Mouse (Mus musculus): ENCODE measurements around the gene Zfp963. TPM values are rescaled to one million over a fixed set of nuclear protein-coding genes. Genes with fewer than 3 reads are reported as not detected.
"Not testable (repeated sequence)": the region's sequence is repeated elsewhere in the genome, so short reads cannot be mapped to it uniquely, and the experiment has no call there.

Gene Zfp963
- polyA plus RNA-seq, 1 experiment = 0.47 TPM

DNA sequence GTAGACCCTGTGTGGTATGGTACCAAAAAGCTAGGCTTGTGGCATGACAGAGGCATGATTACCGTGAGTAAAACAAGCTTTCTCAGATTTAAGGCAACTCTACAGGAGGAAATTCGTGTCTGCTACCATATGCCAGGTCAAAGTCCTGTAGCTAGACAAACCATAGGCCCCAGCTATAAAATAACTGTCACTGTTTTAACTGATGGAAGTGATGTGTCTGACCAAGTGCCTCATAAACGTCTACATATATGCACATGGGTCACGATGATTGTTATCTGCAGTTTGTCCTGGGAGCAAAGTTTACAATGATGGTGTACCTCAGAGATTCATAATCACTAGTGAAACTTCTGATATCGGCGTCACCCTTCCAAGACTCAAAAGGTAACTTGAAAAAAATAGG is 9.0 kb downstream of the Zfp963 start:
- TF ChIP-seq POLR2A (IDR thresholded peaks at IDR 0.05; ENCODE audit: control insufficient read depth, low read depth, low read length) (no peak), CTCF (IDR thresholded peaks at IDR 0.05; ENCODE audit: control insufficient read depth, insufficient read depth, insufficient replicate concordance, low read depth, low read length) (no peak)
- Histone ChIP-seq H3K27me3 (ENCODE audit: control insufficient read depth, insufficient read depth, low read length) (no peaks in the 10 kb centered on the region), H3K27ac (ENCODE audit: control insufficient read depth, insufficient read depth, low read depth, low read length) (no peak overlapping the region), H3K36me3 (ENCODE audit: control insufficient read depth, insufficient read depth, low read length) (no peaks in the 10 kb centered on the region), H3K4me3 (ENCODE audit: control insufficient read depth, low read depth, low read length) (no peak overlapping the region), H3K4me1 (ENCODE audit: control insufficient read depth, insufficient read depth, low read length) (no peaks in the 10 kb centered on the region)

DNA sequence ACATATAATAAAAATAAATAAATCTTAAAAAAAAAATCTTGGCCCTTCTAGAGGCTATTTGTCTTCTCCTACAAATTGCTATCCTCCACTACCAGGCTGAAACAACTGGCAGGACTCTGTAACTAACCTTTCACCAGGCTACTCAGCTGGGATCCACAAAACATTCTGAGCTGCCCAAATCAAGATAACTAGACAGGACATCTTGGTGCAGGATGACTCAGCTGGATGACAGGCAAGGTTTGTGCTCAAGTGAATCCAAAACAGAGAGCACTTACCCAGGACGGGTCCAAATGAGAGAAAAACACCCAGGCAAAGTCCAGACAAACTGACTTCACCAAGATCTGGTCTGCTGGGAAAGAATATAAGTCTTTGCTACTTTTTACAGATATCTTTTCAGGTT is 14.3 kb downstream of the Zfp963 start:
- no peaks in the 10 kb centered on the region for H3K27me3 ChIP-seq (ENCODE audit: control insufficient read depth, insufficient read depth, low read length)
- no peaks in the 10 kb centered on the region for H3K4me1 ChIP-seq (ENCODE audit: control insufficient read depth, insufficient read depth, low read length)
- H3K4me3 ChIP-seq (ENCODE audit: control insufficient read depth, low read depth, low read length) = no peak overlapping the region
- TF ChIP-seq POLR2A (IDR thresholded peaks at IDR 0.05; ENCODE audit: control insufficient read depth, low read depth, low read length) (no peak), CTCF (IDR thresholded peaks at IDR 0.05; ENCODE audit: control insufficient read depth, insufficient read depth, insufficient replicate concordance, low read depth, low read length) (no peak)
- H3K36me3 ChIP-seq (ENCODE audit: control insufficient read depth, insufficient read depth, low read length) = no peaks in the 10 kb centered on the region
- no peak overlapping the region for H3K27ac ChIP-seq (ENCODE audit: control insufficient read depth, insufficient read depth, low read depth, low read length)

DNA sequence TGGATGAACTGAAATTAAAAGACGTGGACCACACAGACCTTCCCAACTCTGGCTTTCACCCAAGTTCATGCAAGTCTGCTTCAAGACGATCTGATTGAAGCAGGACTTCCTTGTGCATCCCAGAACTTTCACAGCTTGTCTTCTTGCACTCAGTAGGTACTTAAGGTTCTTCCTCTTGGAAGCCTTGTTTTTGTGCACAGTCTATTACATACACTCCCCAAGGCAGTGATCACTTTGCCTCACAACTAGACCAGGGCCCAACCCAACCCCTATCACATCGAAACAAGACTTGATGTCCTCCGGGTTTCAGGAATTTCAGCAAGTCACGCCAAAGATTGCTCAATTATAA is 32.6 kb downstream of the Zfp963 start:
- TF ChIP-seq CTCF (IDR thresholded peaks at IDR 0.05; ENCODE audit: control insufficient read depth, insufficient read depth, insufficient replicate concordance, low read depth, low read length) (no peak), POLR2A (IDR thresholded peaks at IDR 0.05; ENCODE audit: control insufficient read depth, low read depth, low read length) (no peak)
- Histone ChIP-seq H3K36me3 (ENCODE audit: control insufficient read depth, insufficient read depth, low read length) (no peaks in the 10 kb centered on the region; the same call in 1 of the 2 replicates), H3K27ac (ENCODE audit: control insufficient read depth, insufficient read depth, low read depth, low read length) (0 out of 2 replicates have a peak overlapping the region, but pooled peaks have one; percentile 4), H3K4me1 (ENCODE audit: control insufficient read depth, insufficient read depth, low read length) (no peaks in the 10 kb centered on the region; the same call in 1 of the 2 replicates), H3K4me3 (ENCODE audit: control insufficient read depth, low read depth, low read length) (peak overlapping the region; percentile 41), H3K27me3 (ENCODE audit: control insufficient read depth, insufficient read depth, low read length) (no peaks in the 10 kb centered on the region)

DNA sequence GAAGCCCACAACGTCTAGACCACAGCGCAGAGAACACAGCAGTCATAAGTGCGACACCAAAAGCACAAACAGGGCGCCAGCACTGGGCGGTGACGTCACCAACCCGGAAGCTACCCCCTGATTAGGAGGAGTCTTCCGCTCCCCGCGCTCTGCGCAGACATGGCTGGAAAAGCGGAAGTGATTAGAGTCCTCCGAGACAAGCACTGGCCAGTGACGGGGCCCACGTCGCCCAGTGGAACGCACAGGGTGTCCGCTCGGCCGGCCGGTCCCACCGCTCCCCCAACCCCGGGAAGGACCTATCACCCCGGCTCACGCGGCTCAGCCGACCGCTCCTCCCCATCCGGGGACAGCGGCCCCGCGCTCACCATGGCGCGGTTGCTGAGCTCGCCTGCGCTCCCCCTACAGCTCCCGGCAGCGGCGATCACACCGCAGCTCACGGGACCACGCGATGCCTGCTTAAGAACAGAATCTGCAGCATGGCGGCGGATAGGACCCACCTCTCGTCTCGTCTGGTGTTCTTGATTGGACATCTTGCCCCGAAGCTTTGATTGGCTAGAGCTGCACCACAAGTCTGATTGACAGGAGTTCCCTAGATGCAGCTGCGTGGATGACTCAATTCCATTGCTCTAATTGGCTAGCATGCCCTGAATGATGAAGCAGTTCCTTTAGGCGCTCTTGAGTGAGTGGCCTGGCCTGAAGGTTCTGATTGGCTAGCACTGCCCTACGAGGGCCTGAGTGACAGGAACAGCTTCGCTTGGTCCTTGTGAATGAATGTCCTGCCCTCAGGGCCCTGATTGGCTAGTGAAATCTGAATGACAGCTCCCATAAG is 33.2 kb downstream of the Zfp963 start:
- peak overlapping the region; percentile 91 for H3K27ac ChIP-seq (ENCODE audit: control insufficient read depth, insufficient read depth, low read depth, low read length)
- H3K4me3 ChIP-seq (ENCODE audit: control insufficient read depth, low read depth, low read length) = peak overlapping the region; percentile 91
- no peaks in the 10 kb centered on the region; the same call in 1 of the 2 replicates for H3K4me1 ChIP-seq (ENCODE audit: control insufficient read depth, insufficient read depth, low read length)
- TF ChIP-seq CTCF (IDR thresholded peaks at IDR 0.05; ENCODE audit: control insufficient read depth, insufficient read depth, insufficient replicate concordance, low read depth, low read length) (no peak), POLR2A (IDR thresholded peaks at IDR 0.05; ENCODE audit: control insufficient read depth, low read depth, low read length) (peak; percentile 57)
- no peaks in the 10 kb centered on the region for H3K27me3 ChIP-seq (ENCODE audit: control insufficient read depth, insufficient read depth, low read length)
- H3K36me3 ChIP-seq (ENCODE audit: control insufficient read depth, insufficient read depth, low read length) = no peaks in the 10 kb centered on the region; the same call in 1 of the 2 replicates

DNA sequence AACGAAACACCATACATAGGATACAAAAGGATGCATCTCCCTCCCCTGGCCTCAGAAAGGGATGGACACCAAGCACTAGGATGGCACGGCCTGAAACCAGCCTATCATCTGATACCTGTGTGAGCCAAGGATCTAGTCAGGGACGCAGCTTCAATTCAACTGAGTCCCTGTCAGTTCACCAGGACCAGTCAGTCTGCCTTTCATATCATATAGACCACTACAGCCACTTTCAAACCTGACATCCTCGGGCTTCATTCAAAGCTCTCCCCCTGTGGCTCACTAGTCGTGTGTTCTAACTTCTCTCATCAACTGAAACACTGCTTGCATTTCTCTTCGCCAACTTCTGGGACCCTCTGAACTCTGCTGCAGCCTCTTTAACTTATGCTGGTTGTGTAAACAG is 34.4 kb downstream of the Zfp963 start:
- Histone ChIP-seq H3K27me3 (ENCODE audit: control insufficient read depth, insufficient read depth, low read length) (no peaks in the 10 kb centered on the region), H3K4me3 (ENCODE audit: control insufficient read depth, low read depth, low read length) (no peak overlapping the region), H3K36me3 (ENCODE audit: control insufficient read depth, insufficient read depth, low read length) (no peaks in the 10 kb centered on the region; the same call in 1 of the 2 replicates), H3K27ac (ENCODE audit: control insufficient read depth, insufficient read depth, low read depth, low read length) (no peak overlapping the region), H3K4me1 (ENCODE audit: control insufficient read depth, insufficient read depth, low read length) (no peaks in the 10 kb centered on the region; the same call in 1 of the 2 replicates)
- no peak for TF ChIP-seq POLR2A (IDR thresholded peaks at IDR 0.05; ENCODE audit: control insufficient read depth, low read depth, low read length)
- no peak for TF ChIP-seq CTCF (IDR thresholded peaks at IDR 0.05; ENCODE audit: control insufficient read depth, insufficient read depth, insufficient replicate concordance, low read depth, low read length)

DNA sequence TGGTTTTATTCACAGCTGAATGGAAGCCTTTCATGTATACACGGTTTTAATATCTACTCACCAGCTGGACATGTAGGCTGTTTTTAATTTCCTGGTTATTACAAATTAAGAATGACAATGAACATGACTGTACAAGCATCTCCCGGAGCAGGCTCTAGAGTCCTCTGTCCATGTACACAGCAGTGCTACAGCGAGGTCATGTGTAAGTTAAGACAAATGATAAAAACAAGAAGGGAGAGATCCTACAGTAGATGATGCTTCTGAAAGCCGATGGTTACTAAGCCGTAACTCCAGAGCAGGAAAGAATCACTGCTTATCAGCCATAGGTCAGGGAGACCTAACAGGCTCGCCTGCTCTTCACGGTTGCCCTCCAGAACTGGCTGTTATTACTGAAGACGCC is 36.3 kb downstream of the Zfp963 start:
- Histone ChIP-seq H3K4me3 (ENCODE audit: control insufficient read depth, low read depth, low read length) (no peak overlapping the region), H3K27me3 (ENCODE audit: control insufficient read depth, insufficient read depth, low read length) (no peaks in the 10 kb centered on the region), H3K36me3 (ENCODE audit: control insufficient read depth, insufficient read depth, low read length) (no peaks in the 10 kb centered on the region; the same call in 1 of the 2 replicates), H3K4me1 (ENCODE audit: control insufficient read depth, insufficient read depth, low read length) (no peaks in the 10 kb centered on the region; the same call in 1 of the 2 replicates), H3K27ac (ENCODE audit: control insufficient read depth, insufficient read depth, low read depth, low read length) (no peak overlapping the region)
- no peak for TF ChIP-seq CTCF (IDR thresholded peaks at IDR 0.05; ENCODE audit: control insufficient read depth, insufficient read depth, insufficient replicate concordance, low read depth, low read length)
- no peak for TF ChIP-seq POLR2A (IDR thresholded peaks at IDR 0.05; ENCODE audit: control insufficient read depth, low read depth, low read length)

DNA sequence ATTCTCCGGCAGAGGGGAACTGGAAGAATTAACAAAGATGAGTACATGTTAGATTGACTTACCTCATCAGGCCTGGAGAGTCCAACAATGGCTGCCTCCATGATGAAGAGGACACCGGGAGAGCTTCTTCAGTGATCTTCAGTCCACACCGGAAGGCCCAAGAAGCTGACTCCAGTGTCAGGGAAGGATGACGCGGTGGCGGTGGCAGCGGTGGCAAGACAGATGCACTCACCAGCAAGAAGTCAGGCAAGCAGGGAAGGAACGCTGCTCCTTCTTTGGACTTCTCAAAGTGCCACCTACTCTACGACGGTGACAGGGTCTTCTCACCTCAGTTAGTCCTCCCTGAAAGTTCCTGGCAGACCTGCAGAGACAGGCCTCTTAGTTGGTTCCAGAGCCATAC is 39.1 kb downstream of the Zfp963 start, which contains the start of gene Zfp869:
Gene Zfp869, minus strand, starts transcription at position 101 of the 400 bp plus-strand sequence.
- not testable (repeated sequence) for H3K4me3 ChIP-seq (ENCODE audit: control insufficient read depth, low read depth, low read length); H3K27ac ChIP-seq (ENCODE audit: control insufficient read depth, insufficient read depth, low read depth, low read length); H3K36me3 ChIP-seq (ENCODE audit: control insufficient read depth, insufficient read depth, low read length); H3K27me3 ChIP-seq (ENCODE audit: control insufficient read depth, insufficient read depth, low read length); H3K4me1 ChIP-seq (ENCODE audit: control insufficient read depth, insufficient read depth, low read length)

Measured in testis, adult 2 months (tissue).